Mouse (Mus musculus) right cerebral cortex, adult 18-20 months (tissue): ENCODE data around the gene Srpr.

Experiments
- DNase-seq: peaks from one replicate; pipeline ENCODE4 v3.0.0; 2022; ENCODE audit warnings: mixed read lengths

Srpr gene

GRCm38 (mm10) chr9:35264509-35264908 lies 64.5 kb downstream of the Srpr start:
- DNase-seq: no peak

GRCm38 (mm10) chr9:35267146-35267975 lies 67.4 kb downstream of the Srpr start, which contains the start of the genes Fam118b and Rpusd4:
Gene Fam118b, minus strand, starts transcription at chr9:35267805.
Gene Rpusd4, plus strand, starts transcription at chr9:35267865.
- peak; percentile 94 for DNase-seq

- DNase-seq: no peak
These were observed 68.2 kb downstream of the Srpr start for GRCm38 (mm10) chr9:35267976-35268715.

GRCm38 (mm10) chr9:35277855-35278365 lies 77.9 kb downstream of the Srpr start:
- no peak for DNase-seq

- DNase-seq: no peak
These were observed 78.5 kb downstream of the Srpr start for GRCm38 (mm10) chr9:35278451-35278850.

GRCm38 (mm10) chr9:35282006-35282850 lies 82.3 kb downstream of the Srpr start:
- peak; percentile 55 for DNase-seq

GRCm38 (mm10) chr9:35282851-35283200 lies 82.9 kb downstream of the Srpr start:
- DNase-seq: no peak

- no peak for DNase-seq
These were observed 83.6 kb downstream of the Srpr start for GRCm38 (mm10) chr9:35283415-35284069.

- DNase-seq: no peak
These were observed 84.4 kb downstream of the Srpr start for GRCm38 (mm10) chr9:35284351-35284750.

GRCm38 (mm10) chr9:35286351-35286750 lies 86.4 kb downstream of the Srpr start:
- DNase-seq: no peak

- DNase-seq: no peak
These were observed 90.0 kb downstream of the Srpr start for GRCm38 (mm10) chr9:35289992-35290391.

- no peak for DNase-seq
These were observed 90.4 kb downstream of the Srpr start for GRCm38 (mm10) chr9:35290417-35290816.

- no peak for DNase-seq
These were observed 90.9 kb downstream of the Srpr start for GRCm38 (mm10) chr9:35290916-35291315.

- DNase-seq: no peak
These were observed 93.5 kb downstream of the Srpr start for GRCm38 (mm10) chr9:35293465-35293864.
